Mouse (Mus musculus) 3134 (cell line): Measurements from ENCODE around the gene Rpl7a.
"Not testable (repeated sequence)": the region's sequence is repeated elsewhere in the genome, so short reads cannot be mapped to it uniquely, and the experiment has no call there.

ENCODE experiments used
- DNase-seq: peaks from one replicate; pipeline ENCODE4 v3.0.0-alpha.2; 2011; ENCODE audit warnings: low spot score; ENCODE audit not compliant: insufficient read length; ENCODE audit errors: extremely low read depth

The Rpl7a gene

DNA sequence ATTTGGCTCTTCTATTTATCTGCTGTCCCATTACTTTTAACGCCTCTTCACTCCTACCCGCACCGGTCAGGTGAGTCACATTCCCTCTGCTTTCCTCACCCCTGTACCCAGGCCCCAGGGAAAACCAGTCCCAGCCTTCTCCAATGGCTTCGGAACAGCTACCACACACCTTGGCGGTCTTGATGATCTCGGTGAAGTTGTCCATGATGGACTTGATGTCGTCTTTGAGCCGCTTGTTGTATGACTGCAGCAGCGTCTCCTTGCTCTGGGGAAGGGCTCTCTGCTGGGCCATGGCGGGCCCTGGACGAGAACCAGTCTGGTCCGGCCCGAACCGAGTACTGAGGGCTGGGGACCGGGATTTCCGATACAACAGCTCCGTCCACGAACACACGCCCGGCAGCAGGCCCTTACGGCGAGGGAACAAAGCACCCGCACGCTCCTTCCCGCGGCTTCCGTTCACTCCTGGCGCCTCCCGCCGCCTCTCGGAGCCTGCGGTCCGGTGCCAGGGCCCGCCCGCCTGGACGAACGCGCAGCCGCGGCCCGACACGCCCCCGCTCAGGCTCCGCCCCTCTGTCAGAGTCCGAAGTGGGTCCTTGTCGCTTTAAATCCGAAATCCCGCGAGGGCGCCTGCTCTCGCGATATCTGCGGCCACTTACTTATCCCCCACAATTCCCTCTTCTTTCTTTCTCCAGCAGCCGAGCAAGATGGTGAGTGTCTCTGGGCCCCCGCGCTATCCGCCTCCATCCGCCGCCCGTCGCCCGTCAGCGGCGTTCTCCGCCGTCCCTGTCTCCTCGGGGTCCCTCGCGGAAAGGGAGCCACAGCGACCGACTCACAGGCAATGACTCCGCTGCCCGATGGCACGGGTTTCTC, at the start of gene Rpl7a, which contains the start of gene Med22:
Gene Rpl7a (plus strand): TSS at position 641 of the 870 bp plus-strand sequence.
Gene Med22 (minus strand): TSS at position 554 of the 870 bp plus-strand sequence.
- DNase-seq = peak; percentile 98

DNA sequence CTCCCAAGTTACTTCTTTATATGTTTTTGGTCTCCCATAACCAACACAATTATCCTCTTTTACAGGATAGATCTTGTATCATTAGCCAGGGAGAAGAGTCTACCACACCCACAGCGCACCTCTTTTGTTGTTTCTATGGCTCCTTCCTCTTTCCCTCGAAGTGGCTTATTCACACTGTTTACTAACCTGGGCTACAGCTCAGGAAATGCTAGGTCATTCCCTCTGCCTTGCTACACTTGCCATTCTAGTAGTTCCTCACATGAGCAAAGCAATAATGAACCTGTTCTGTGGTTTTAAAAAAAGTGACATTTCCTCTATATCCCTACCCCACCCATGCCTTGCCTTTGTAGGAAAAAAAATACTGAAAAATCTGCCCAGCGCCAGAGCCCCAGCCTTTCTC, 47.7 kb upstream of the Rpl7a start:
- DNase-seq = no peak

DNA sequence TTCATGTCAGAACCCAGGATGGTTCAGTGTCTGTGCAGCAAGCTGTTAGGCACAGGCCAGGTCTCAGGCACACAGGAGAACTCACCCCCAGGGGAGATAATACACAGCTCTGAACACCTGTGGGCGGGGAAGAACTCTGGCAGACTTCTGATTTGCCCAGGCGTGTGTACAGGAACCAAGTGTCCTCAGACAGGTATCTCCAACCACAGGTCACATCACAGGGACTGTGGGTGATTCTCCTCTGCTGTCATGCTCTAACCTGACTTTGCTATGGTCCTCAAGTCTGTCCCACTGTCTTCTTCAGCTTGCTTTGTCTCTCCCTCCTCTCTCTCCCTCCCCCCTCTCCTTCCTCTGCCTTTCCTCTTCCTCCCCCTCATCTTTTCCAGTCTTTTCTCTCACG, 45.7 kb upstream of the Rpl7a start, which contains the start of gene Abo:
Gene Abo (minus strand): TSS at position 101 of the 400 bp plus-strand sequence.
- no peak for DNase-seq

DNA sequence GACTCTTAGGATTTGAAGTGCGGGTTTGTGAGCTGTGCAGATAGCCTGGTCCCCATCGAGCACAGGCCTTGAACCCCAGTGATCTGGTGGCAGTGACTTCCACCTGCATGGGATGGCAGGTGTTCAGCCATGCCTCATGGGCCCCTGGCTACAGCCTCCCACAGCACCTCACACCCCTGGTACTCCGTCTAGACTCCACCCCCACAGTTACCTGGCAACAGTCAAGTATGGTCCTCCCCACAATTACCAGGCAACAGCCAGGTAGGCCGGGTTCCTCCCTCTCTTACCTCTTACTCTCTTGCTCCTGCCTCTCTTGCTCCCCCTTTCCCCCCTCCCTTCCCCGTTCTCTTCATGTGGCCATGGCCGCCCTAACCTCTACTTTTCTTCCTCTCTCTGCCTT, 39.9 kb upstream of the Rpl7a start:
- no peak for DNase-seq

DNA sequence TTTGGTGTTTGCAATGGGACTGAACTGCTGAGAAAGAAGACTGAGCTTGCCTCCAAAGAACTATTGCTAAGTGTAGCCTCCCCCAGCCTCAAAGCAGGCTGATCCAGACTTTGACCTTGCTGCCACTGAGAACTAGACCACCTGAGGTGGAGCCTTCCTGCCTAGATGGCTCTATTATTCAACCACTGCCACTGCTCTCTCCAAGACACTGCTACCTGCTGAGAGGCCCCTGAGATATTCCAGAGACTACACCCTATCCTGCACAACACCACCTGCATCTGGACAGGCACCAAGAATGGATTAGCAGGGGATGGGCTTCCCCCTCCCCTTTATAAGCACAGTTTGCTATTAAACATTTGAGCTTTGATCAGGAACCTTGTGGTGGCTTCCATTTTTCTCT, 32.0 kb upstream of the Rpl7a start:
- DNase-seq = no peak

DNA sequence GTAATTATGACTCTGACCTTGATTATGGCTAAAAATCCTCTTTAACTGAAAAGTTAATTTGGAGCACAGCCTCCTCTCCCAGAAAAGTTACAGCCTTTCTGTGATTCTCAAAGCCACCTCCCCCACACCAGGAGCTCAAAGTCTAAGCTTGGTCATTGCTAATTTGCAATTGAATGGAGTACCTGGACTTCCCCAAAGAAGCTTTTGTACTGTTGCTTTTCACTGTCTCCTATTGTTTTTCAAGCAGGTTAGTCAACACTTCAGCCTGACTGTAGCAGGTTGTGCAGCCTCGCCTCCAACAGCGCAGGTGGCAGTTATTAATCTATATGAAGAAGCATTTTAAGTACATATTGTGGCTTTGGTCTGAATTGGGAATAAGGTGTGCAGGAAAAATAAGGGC, 25.0 kb upstream of the Rpl7a start:
- not testable (repeated sequence) for DNase-seq

DNA sequence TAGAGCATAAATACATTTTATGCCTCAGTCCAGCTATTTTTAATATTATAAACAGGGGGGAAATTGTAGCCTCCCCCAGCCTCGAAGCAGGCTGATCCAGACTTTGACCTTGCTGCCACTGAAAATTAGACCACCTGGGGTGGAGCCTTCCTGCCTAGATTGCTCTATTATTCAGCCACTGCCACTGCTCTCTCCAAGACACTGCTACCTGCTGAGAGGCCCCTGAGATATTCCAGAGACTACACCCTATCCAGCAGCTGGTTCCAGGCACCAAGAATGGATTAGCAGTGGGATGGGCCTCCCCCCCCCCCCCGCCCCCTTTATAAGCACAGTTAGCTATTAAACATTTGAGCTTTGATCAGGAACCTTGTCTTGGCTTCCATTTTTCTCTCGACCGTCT, 24.4 kb upstream of the Rpl7a start:
- not testable (repeated sequence) for DNase-seq

DNA sequence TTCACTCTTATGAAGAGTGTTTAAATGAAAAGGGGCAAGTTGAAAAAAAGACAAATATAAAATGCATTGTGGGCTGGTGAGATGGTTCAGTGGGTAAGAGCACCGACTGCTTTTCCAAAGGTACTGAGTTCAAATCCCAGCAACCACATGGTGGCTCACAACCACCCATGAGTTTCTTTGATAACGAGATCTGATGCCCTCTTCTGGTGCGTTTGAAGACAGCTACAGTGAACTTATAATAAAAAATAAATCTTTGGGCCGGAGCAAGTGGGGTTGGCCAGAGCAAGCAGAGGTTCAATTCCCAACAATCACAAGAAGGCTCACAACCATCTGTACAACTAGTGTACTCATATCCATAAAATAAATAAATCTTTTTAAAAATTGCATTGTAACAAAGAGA, 14.7 kb upstream of the Rpl7a start:
- DNase-seq = no peak

DNA sequence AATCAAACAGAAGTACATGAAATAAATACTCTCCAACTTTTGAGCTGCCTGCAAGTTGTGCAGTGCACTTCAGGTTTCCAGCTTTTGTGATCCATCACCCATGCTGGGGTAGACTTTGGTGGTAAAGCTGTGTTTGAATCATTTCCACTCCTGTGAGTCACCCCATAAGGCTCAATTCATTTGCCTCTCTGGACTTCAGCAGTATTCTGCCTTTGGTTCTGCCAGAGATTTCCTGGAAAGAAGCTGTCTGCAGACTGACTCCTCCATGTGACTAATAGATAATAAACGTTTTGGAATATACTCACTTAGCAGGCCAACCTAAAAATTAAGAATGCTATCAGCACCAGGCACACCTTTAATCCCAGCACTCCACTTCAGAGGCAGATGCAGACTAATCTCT, 9.8 kb upstream of the Rpl7a start:
- DNase-seq = no peak

DNA sequence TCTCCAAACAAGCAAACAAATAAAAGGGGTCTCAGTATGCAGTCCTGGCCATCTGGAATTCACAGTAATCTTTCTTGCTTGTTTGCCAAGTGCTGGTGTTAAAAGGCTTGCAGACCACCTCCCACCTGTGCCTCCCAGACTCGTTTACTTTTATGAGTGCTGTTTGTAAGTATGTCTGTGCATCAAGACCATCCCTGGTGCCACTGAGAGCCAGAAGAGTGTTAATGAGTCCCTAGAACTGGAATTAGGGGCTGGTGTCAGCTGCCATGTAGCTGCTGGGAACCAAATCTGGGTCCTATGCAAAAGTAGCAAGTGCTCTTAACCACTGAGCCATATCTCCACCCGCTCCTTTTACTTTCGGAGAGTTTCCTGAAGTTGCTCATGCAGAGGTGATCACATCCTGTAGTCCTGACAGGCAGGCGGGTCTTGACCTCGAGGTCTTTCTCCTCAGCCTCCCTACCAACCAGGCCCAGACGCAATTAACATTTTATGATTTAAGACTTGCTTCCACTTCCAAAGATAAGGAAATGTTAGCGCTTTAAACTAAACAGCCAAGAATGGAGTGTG, 8.6 kb upstream of the Rpl7a start:
- no peak for DNase-seq

DNA sequence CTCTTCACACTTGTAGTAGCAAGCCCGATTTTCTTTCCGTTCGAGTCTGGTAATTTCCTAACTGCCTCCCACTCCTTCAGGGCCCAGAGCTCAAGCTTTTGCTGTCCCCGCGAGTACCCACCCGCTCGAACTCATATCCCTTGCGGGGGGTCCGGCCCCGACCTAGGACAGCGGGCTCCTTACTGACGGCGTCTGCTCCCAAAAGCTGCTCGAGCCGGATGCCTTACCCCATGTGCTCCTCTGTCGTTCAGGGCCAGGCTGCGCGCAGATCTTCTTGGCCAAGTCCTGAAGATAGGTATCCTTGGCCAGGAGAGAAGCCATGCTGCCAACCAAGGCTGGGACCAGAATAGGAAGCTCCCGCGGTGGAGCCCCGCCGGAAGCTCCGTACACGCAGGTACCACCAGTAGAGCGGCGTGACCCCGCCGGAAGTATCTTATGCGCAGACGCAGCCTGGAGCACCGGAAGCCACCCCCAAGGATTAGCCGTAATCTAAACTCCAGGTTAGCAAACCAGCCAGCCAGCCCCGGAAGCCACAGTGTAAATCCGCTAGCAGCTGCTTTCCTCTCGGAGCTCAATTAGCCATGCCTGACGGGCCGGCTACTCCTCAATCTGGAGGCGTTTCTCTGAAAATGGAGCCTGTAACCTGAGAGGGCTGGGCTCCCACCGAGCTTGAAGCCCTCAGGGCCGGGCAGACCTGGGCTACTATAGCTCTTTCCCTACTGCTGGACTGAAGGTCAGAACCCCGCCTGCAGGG, 7.9 kb upstream of the Rpl7a start, which contains the start of gene Surf6:
Gene Surf6 (minus strand): TSS at position 413 of the 754 bp plus-strand sequence.
- peak; percentile 89 for DNase-seq

DNA sequence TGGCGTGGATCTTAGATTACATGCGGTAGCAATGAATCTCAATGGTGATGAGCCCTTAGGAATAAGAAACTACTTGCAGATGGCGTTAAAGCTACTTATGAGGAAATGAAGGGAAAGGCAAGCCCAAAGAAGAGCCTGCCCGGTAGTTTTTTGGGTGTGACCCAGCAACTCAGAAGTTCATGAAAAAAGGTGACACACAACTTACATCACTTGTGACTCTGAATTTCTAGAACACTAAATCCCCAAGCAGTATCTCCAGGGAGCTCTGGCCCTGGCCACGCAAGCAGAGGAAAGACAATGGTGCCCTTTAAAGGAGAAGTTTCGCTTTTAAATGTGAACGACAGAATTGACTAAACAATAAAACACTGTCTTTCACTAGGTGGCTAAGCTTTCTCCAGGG, 7.3 kb upstream of the Rpl7a start:
- no peak for DNase-seq

DNA sequence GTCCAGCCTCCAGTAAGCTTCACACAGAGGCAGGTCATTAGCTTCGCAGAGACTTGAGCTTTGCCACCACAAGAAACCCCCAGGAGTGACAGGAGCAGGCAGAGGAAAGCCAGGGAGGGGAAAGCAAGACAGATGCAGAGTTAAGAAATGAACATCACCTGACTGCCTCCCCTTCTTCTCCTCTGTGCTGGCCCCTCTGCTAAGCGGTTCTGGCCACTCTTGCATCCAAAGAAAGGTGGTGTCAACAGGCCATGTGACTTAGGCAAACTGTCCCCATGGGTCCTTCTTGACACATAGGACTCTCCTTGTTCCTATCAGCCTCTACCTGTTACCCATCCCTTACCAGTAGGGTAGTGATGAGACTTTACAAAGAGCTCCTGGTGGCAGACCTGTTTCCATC, 4.6 kb upstream of the Rpl7a start:
- no peak for DNase-seq

DNA sequence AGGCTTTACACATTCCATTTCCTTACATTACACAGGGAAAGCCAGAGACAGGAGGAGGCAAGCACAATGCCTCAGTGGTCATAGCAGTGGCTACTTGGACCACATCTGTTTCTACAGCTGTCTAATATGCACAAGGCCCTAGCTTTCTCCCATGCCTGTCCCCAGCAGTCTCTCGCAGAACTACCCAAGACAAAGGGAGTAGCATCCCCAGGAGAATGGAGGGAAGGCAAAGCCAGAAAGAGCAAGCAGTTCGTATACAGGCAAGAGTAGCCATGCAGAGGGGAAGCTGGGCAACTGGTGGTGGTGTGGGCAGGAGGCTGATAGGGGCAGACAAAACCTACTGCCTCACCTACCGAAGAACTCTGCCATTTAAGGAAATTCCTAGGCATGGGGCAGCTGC, 4.1 kb upstream of the Rpl7a start:
- no peak for DNase-seq

DNA sequence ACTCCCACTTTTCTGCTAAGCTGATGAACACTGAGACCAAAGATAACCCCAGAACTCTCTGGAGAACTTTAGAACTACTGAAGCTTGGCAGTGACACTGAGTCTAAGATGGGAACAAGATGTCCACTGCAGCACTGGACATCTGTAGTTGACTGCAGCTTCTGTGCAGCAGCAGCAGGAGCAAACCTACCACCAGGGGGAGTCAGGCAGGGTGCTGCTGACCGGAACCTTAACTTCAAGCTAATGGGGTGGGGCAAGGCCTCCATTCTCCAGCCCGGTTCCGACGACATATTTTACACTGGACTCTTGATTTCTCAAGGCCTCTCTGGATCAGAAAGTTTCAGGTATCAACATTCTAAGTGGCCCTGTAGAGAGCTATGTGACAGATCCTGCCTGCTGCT, 3.5 kb upstream of the Rpl7a start:
- DNase-seq = no peak

DNA sequence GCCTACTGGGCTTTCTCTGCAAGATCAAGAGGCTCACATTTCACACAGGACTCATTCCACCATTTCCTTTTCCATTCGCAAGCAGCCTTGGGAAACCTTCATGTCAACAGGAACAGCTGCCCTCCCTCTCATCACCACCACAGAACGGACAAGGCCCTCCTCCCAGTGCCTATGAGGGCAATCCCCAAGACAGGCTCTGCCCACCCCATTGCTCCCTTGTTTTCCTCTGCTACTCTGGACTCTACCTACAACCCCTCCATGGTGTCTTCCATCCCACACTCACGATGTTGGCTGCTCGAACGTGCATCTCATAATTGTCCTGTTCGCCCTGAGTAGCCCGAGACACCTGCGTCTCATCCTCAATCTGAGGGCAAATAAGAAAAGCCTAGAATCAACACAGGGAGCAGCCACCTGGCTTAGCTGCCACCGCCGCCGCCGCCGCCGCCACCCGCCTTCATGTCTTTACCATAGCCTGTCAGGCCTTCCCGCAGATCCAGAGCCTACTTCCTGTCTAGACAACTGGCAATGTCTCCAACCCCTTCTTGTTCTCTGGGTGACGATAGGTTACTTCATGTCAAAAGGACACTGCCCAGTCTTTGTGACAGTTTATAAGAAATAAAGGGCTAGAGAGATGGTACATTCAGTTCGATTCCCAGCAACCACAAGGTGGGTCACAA, 1.7 kb upstream of the Rpl7a start:
- DNase-seq = no peak

DNA sequence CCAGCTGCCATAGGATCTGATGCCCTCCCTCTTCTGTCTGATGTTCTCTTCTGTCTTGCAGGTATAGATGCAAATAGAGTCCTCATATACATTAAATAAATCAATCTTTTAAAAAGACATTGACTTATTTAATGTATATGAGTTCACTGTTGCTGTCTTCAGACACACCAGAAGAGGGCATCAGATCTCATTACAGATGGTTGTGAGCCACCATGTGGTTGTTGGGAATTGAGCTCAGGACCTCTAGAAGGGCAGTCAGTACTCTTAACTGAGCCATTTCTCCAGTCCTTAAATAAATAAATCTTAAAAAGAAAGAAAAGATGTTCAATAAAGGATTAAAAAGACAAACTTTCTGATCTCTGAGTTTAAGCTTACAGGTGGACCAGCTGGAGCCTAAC, 1.2 kb upstream of the Rpl7a start:
- DNase-seq = no peak

DNA sequence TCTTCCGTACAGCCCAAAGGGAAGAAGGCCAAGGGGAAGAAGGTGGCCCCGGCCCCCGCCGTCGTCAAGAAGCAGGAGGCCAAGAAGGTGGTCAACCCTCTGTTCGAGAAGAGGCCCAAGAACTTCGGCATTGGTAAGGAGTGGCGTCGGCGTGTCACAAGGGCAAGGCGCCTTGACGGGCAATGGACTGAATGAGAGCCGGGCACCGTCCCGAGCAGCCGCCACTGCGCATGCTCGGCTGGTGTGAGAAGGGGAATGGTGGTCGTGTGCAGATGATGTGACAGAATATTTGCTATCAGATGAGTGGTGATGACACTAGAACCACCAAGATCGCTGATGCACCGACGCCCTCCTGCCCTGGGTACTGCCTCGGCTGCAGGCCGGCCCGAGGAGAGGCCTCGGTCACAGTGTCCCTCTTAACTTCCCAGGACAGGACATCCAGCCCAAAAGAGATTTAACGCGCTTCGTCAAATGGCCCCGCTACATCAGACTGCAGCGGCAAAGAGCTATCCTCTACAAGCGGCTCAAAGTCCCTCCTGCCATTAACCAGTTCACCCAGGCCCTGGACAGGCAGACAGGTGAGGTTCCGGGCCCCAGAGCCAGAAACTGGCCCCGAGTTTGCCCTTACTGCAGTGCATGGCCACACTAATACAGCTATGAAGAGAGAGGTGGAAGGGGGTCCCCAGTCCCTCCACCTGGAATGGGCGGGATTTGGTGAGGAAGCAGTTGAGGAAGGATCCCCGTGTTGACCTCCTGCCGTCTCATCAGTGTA, 616 bp downstream of the Rpl7a start:
- no peak for DNase-seq

DNA sequence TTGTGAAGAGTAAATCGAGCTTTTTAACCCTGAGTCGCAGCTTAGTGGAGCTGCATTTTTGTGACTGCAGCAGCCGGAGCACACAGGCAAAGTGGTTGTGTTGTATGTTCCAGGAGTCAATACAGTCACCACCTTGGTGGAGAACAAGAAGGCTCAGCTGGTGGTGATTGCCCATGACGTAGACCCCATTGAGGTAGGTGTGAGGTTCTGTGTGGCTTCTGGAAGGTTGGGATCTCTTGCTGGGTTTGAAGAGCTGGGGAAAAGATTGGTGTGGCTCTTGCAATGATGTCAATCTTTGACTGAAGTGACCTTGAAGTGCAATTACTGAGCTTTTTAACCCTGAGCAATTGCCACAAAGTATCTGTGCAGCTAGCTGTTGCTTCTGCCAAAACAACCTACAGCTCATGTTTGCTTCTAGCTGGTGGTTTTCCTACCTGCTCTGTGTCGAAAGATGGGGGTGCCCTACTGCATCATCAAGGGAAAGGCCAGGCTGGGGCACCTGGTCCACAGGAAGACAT, 1.7 kb downstream of the Rpl7a start:
- no peak for DNase-seq
